Mouse (Mus musculus) embryonic facial prominence, embryonic 15.5 days (tissue): ENCODE measurements at regions not wholly inside any gene's neighbourhood (a gene's known extent, or its start where the extent isn't known, plus 50 kb on each side); places are given as distances from the start of the nearest gene placed in this dataset.

ENCODE experiments used
- ATAC-seq: fragments of 200-750 bp; cut with Nextera tagmentation; 2 replicates; pipeline ENCODE4 v1.8.0; 2017; ENCODE audit warnings: low read depth, moderate TSS enrichment; ENCODE audit not compliant: insufficient number of reproducible peaks, low FRiP score, low TSS enrichment
- H3K27ac ChIP-seq: fragments of 300-500 bp; sonication (generic); replicated peaks from 2 replicates; pipeline ENCODE4 v1.5.1; 2015; ENCODE audit warnings: mild to moderate bottlenecking, inconsistent platforms
- H3K27me3 ChIP-seq: fragments of 300-500 bp; sonication (generic); 2 replicates; pipeline ENCODE4 v1.6.1; 2015; ENCODE audit warnings: inconsistent platforms
- H3K36me3 ChIP-seq: fragments of 300-500 bp; sonication (generic); 2 replicates; pipeline ENCODE4 v1.6.1; 2015; ENCODE audit warnings: mild to moderate bottlenecking, inconsistent platforms
- H3K4me1 ChIP-seq: fragments of 300-500 bp; sonication (generic); 2 replicates; pipeline ENCODE4 v1.6.1; 2015; ENCODE audit warnings: inconsistent platforms
- H3K4me2 ChIP-seq: fragments of 300-500 bp; sonication (generic); replicated peaks from 2 replicates; pipeline ENCODE4 v1.6.1; 2015; ENCODE audit warnings: mild to moderate bottlenecking, inconsistent platforms
- H3K4me3 ChIP-seq: fragments of 300-500 bp; sonication (generic); replicated peaks from 2 replicates; pipeline ENCODE4 v1.5.1; 2015; ENCODE audit warnings: mild to moderate bottlenecking, inconsistent platforms
- H3K9ac ChIP-seq: fragments of 300-500 bp; sonication (generic); 2 replicates; pipeline ENCODE4 v1.6.1; 2015; ENCODE audit warnings: inconsistent platforms
- H3K9me3 ChIP-seq: fragments of 300-500 bp; sonication (generic); replicated peaks from 2 replicates; pipeline ENCODE4 v1.6.1; 2016; ENCODE audit warnings: inconsistent platforms
- WGBS: fragments of 180-500 bp; shearing (Covaris S2); methylation state at CpG from one replicate; pipeline ENCODE4 v1.1.7; 2015; 5-methylcytosine and 5-hydroxymethylcytosine counted together

- Histone ChIP-seq H3K36me3 (no peaks in the 10 kb centered on the region), H3K9ac (no peak overlapping the region), H3K4me2 (no peak overlapping the region), H3K4me3 (no peak overlapping the region), H3K4me1 (no peaks in the 10 kb centered on the region), H3K9me3 (no peaks in the 10 kb centered on the region), H3K27me3 (no peaks in the 10 kb centered on the region), H3K27ac (no peak overlapping the region)
- WGBS, result 89% methylated on average over 12 of the region's 12 CpGs
- ATAC-seq, result no peak
Measured at GRCm38 (mm10) chr14:72064111-72064812, 427.4 kb downstream of the Gm9195 start.

GRCm38 (mm10) chr14:72042881-72043236 is 448.8 kb downstream of the Gm9195 start:
- Histone ChIP-seq H3K4me1 (peaks cover 6% of the 10 kb centered on the region), H3K27me3 (no peaks in the 10 kb centered on the region), H3K27ac (no peak overlapping the region), H3K36me3 (no peaks in the 10 kb centered on the region), H3K4me2 (no peak overlapping the region), H3K9ac (no peak overlapping the region), H3K9me3 (no peaks in the 10 kb centered on the region), H3K4me3 (no peak overlapping the region)
- no peak for ATAC-seq
- WGBS, result 39% methylated on average over 2 of the region's 2 CpGs

- no peaks in the 10 kb centered on the region for H3K9me3 ChIP-seq
- no peak overlapping the region for H3K27ac ChIP-seq
- H3K9ac ChIP-seq, result no peak overlapping the region
- no peak overlapping the region for H3K4me2 ChIP-seq
- H3K4me3 ChIP-seq, result no peak overlapping the region
- WGBS, result 16% methylated on average over 3 of the region's 3 CpGs
- H3K27me3 ChIP-seq, result no peaks in the 10 kb centered on the region
- no peaks in the 10 kb centered on the region for H3K36me3 ChIP-seq
- H3K4me1 ChIP-seq, result peaks cover 6% of the 10 kb centered on the region
- no peak for ATAC-seq
Measured at GRCm38 (mm10) chr14:72042112-72042880, 449.3 kb downstream of the Gm9195 start.

GRCm38 (mm10) chr14:72030396-72030795 is 461.2 kb downstream of the Gm9195 start:
- H3K4me3 ChIP-seq, result no peak overlapping the region
- 30% methylated on average over 3 of the region's 3 CpGs for WGBS
- H3K9me3 ChIP-seq, result no peaks in the 10 kb centered on the region
- H3K27ac ChIP-seq, result no peak overlapping the region
- H3K4me1 ChIP-seq, result no peaks in the 10 kb centered on the region
- no peak overlapping the region for H3K4me2 ChIP-seq
- ATAC-seq, result no peak
- H3K27me3 ChIP-seq, result no peaks in the 10 kb centered on the region
- H3K36me3 ChIP-seq, result no peaks in the 10 kb centered on the region
- H3K9ac ChIP-seq, result no peak overlapping the region

GRCm38 (mm10) chr14:72027362-72028020 is 464.1 kb downstream of the Gm9195 start:
- H3K9me3 ChIP-seq, result no peaks in the 10 kb centered on the region
- no peak overlapping the region for H3K4me2 ChIP-seq
- H3K4me1 ChIP-seq, result no peaks in the 10 kb centered on the region
- no peaks in the 10 kb centered on the region for H3K27me3 ChIP-seq
- H3K9ac ChIP-seq, result no peak overlapping the region
- no peak overlapping the region for H3K4me3 ChIP-seq
- ATAC-seq, result no peak
- H3K36me3 ChIP-seq, result no peaks in the 10 kb centered on the region
- H3K27ac ChIP-seq, result no peak overlapping the region
- 63% methylated on average over 8 of the region's 8 CpGs for WGBS

GRCm38 (mm10) chr14:72004371-72004770 is 487.3 kb downstream of the Gm9195 start:
- no peak overlapping the region for H3K9ac ChIP-seq
- no peak overlapping the region for H3K4me3 ChIP-seq
- no peak for ATAC-seq
- no peaks in the 10 kb centered on the region for H3K9me3 ChIP-seq
- no peak overlapping the region for H3K4me2 ChIP-seq
- WGBS, result 69% methylated on average over 2 of the region's 2 CpGs
- H3K36me3 ChIP-seq, result no peaks in the 10 kb centered on the region
- no peak overlapping the region for H3K27ac ChIP-seq
- peaks cover 4% of the 10 kb centered on the region; the same call in 1 of the 2 replicates for H3K27me3 ChIP-seq
- peaks cover 4% of the 10 kb centered on the region; the same call in 1 of the 2 replicates for H3K4me1 ChIP-seq

GRCm38 (mm10) chr14:72002205-72003138 is 489.2 kb downstream of the Gm9195 start:
- no peak for ATAC-seq
- H3K9ac ChIP-seq, result no peak overlapping the region

GRCm38 (mm10) chr14:71973016-71973415 is 518.6 kb downstream of the Gm9195 start:
- H3K4me1 ChIP-seq, result no peaks in the 10 kb centered on the region
- H3K9ac ChIP-seq, result no peak overlapping the region
- H3K27me3 ChIP-seq, result no peaks in the 10 kb centered on the region
- no peaks in the 10 kb centered on the region for H3K9me3 ChIP-seq
- no peak overlapping the region for H3K27ac ChIP-seq
- no peak overlapping the region for H3K4me2 ChIP-seq
- H3K36me3 ChIP-seq, result no peaks in the 10 kb centered on the region
- ATAC-seq, result no peak
- H3K4me3 ChIP-seq, result no peak overlapping the region
- 77% methylated on average over 4 of the region's 4 CpGs for WGBS

More at GRCm38 (mm10) chr14:72002205-72003138, 489.2 kb downstream of the Gm9195 start:
- Histone ChIP-seq H3K4me3 (no peak overlapping the region), H3K27ac (no peak overlapping the region), H3K36me3 (no peaks in the 10 kb centered on the region), H3K27me3 (peaks cover 4% of the 10 kb centered on the region; the same call in 1 of the 2 replicates), H3K9me3 (no peaks in the 10 kb centered on the region), H3K4me1 (peaks cover 4% of the 10 kb centered on the region; the same call in 1 of the 2 replicates), H3K4me2 (no peak overlapping the region)
- 48% methylated on average over 7 of the region's 7 CpGs for WGBS

GRCm38 (mm10) chr14:71972521-71972920 is 519.1 kb downstream of the Gm9195 start:
- Histone ChIP-seq H3K4me2 (no peak overlapping the region), H3K27ac (no peak overlapping the region), H3K36me3 (no peaks in the 10 kb centered on the region), H3K4me1 (no peaks in the 10 kb centered on the region), H3K4me3 (no peak overlapping the region), H3K9me3 (no peaks in the 10 kb centered on the region), H3K27me3 (no peaks in the 10 kb centered on the region), H3K9ac (no peak overlapping the region)
- 93% methylated on average over 1 of the region's 1 CpGs for WGBS
- no peak for ATAC-seq

- 46% methylated on average over 6 of the region's 6 CpGs for WGBS
- no peak for ATAC-seq
- Histone ChIP-seq H3K36me3 (no peaks in the 10 kb centered on the region), H3K27ac (no peak overlapping the region), H3K4me2 (no peak overlapping the region), H3K9ac (no peak overlapping the region), H3K9me3 (no peaks in the 10 kb centered on the region), H3K27me3 (no peaks in the 10 kb centered on the region), H3K4me1 (no peaks in the 10 kb centered on the region), H3K4me3 (no peak overlapping the region)
Measured at GRCm38 (mm10) chr14:71967646-71968045, 524.0 kb downstream of the Gm9195 start.
